Comparison of ENCODE assay signal across 18 mouse cellular contexts in genomic region chr11:29622030-29622790, GRCm38 (mm10).
DNase-seq lines count a peak whose midpoint lies in the region; ATAC-seq and TF ChIP-seq lines count a peak whose summit lies in the region.
"Had no signal": no experiment of that assay in that cellular context is flagged by ENCODE, and none has a peak within 500 bp of the region (broad histone marks: within the 10 kb centered on the region; RNA-seq: fewer than 3 reads in every experiment).

No protein-coding gene starts in this region.

- H3K27me3 ChIP-seq in hindbrain, postnatal 0 days (ENCODE audit: insufficient read depth, low read length) = no peaks in the 10 kb centered on the region
- H3K27me3 ChIP-seq in hindbrain, embryonic 12.5 days = no peaks in the 10 kb centered on the region
- no peaks in the 10 kb centered on the region for H3K27me3 ChIP-seq in thymus, adult 2 months (ENCODE audit: control insufficient read depth, insufficient read depth, low read length)
- H3K27me3 ChIP-seq: CH12.LX; embryonic facial prominence, embryonic 15.5 days; liver, embryonic 12.5 days had no signal

- no peak overlapping the region for H3K9ac ChIP-seq in hindbrain, postnatal 0 days (replicated peaks; ENCODE audit: low read length)
- no peak overlapping the region for H3K9ac ChIP-seq in hindbrain, embryonic 12.5 days
- H3K9ac ChIP-seq: embryonic facial prominence, embryonic 15.5 days; liver, embryonic 12.5 days had no signal

- H3K9me3 ChIP-seq in hindbrain, postnatal 0 days (ENCODE audit: low read length) = no peaks in the 10 kb centered on the region
- no peaks in the 10 kb centered on the region for H3K9me3 ChIP-seq in hindbrain, embryonic 12.5 days (replicated peaks)
- H3K9me3 ChIP-seq: embryonic facial prominence, embryonic 15.5 days; heart, embryonic 10.5 days; liver, embryonic 12.5 days had no signal

- no peaks in the 10 kb centered on the region for H3K4me1 ChIP-seq in hindbrain, postnatal 0 days (ENCODE audit: insufficient read depth, low read length)
- H3K4me1 ChIP-seq in hindbrain, embryonic 12.5 days = no peaks in the 10 kb centered on the region
- no peaks in the 10 kb centered on the region for H3K4me1 ChIP-seq in thymus, adult 2 months (replicated peaks; ENCODE audit: control insufficient read depth, insufficient read depth, low read length)
- H3K4me1 ChIP-seq: embryonic facial prominence, embryonic 15.5 days; heart, embryonic 10.5 days; liver, embryonic 12.5 days had no signal

- TF ChIP-seq POLR2A in brain, embryonic 14.5 days (IDR thresholded peaks at IDR 0.05; ENCODE audit: borderline replicate concordance, extremely low read depth, insufficient read depth, insufficient read length, poor library complexity, severe bottlenecking) = no peak
- no peak for TF ChIP-seq POLR2A in thymus, adult 2 months (IDR thresholded peaks at IDR 0.05; ENCODE audit: control insufficient read depth, extremely low read depth, insufficient read depth, low read length, poor library complexity)

- H3K4me3 ChIP-seq in hindbrain, postnatal 0 days (ENCODE audit: low read length) = no peak overlapping the region
- H3K4me3 ChIP-seq in hindbrain, embryonic 12.5 days = no peak overlapping the region
- no peak overlapping the region for H3K4me3 ChIP-seq in thymus, adult 2 months (ENCODE audit: control insufficient read depth, insufficient read depth, low read length)
- H3K4me3 ChIP-seq: embryonic facial prominence, embryonic 15.5 days; gastrocnemius, adult 2 months; heart, embryonic 10.5 days; liver, embryonic 12.5 days; myocyte had no signal

- H3K27ac ChIP-seq in hindbrain, postnatal 0 days = no peak overlapping the region
- no peak overlapping the region for H3K27ac ChIP-seq in hindbrain, embryonic 12.5 days
- H3K27ac ChIP-seq in thymus, adult 2 months (ENCODE audit: control insufficient read depth, insufficient read depth, low read length) = no peak overlapping the region
- H3K27ac ChIP-seq: embryonic facial prominence, embryonic 15.5 days; gastrocnemius, adult 2 months; heart, embryonic 10.5 days; kidney, postnatal 0 days; liver, embryonic 12.5 days had no signal

- DNase-seq in cerebellum, adult 11 months = peak; percentile 4
- DNase-seq in cerebellum, postnatal 14 days = no peak
- peak; percentile 17 for DNase-seq in hindbrain, postnatal 0 days (ENCODE audit: low spot score)
- DNase-seq in brain, embryonic 14.5 days (ENCODE audit: low read depth) = peak; percentile 65
- DNase-seq in layer of hippocampus, adult 9-10 months (ENCODE audit: low spot score) = peak; percentile 17
- no peak for DNase-seq in thymus, adult 2 months
- no peak for DNase-seq in lung, postnatal 25 days (ENCODE audit: low spot score)
- DNase-seq: gastrocnemius, adult 2 months; heart, postnatal 36 days; spleen, adult 18-20 months; thymus, postnatal 36 days had no signal

- H3K4me2 ChIP-seq in hindbrain, postnatal 0 days (ENCODE audit: low read depth, low read length) = no peak overlapping the region
- H3K4me2 ChIP-seq in hindbrain, embryonic 12.5 days (replicated peaks) = no peak overlapping the region
- H3K4me2 ChIP-seq: embryonic facial prominence, embryonic 15.5 days; liver, embryonic 12.5 days had no signal

- 62% methylated on average over 5 of the region's 5 CpGs for WGBS in hindbrain, postnatal 0 days
- 71% methylated on average over 5 of the region's 5 CpGs for WGBS in hindbrain, embryonic 12.5 days
- 95% methylated on average over 5 of the region's 5 CpGs for WGBS in thymus, adult 2 months

- H3K36me3 ChIP-seq in hindbrain, postnatal 0 days (ENCODE audit: insufficient read depth, low read length) = no peaks in the 10 kb centered on the region
- no peaks in the 10 kb centered on the region for H3K36me3 ChIP-seq in hindbrain, embryonic 12.5 days
- no peaks in the 10 kb centered on the region for H3K36me3 ChIP-seq in thymus, adult 2 months (ENCODE audit: control insufficient read depth, insufficient read depth, low read length)
- H3K36me3 ChIP-seq: embryonic facial prominence, embryonic 15.5 days; heart, embryonic 10.5 days; liver, embryonic 12.5 days had no signal

- TF ChIP-seq CTCF in hindbrain, postnatal 0 days (IDR thresholded peaks at IDR 0.05; ENCODE audit: low read depth) = no peak
- TF ChIP-seq CTCF in brain, embryonic 14.5 days (IDR thresholded peaks at IDR 0.05; ENCODE audit: borderline replicate concordance, extremely low read depth, insufficient read depth, insufficient read length) = no peak
- TF ChIP-seq CTCF in thymus, adult 2 months (IDR thresholded peaks at IDR 0.05; ENCODE audit: borderline replicate concordance, control insufficient read depth, extremely low read depth, insufficient read depth, low read length, poor library complexity) = no peak

- ATAC-seq in hindbrain, postnatal 0 days = no peak
- no peak for ATAC-seq in hindbrain, embryonic 12.5 days (ENCODE audit: low FRiP score)
- ATAC-seq: liver, embryonic 12.5 days had no signal

Comparison
In these comparisons a context has a peak if more than half of its experiments do, and no peak if none do; other contexts are left out.
1. DNase-seq: peak in cerebellum, adult 11 months (single experiment), hindbrain, postnatal 0 days (single experiment), brain, embryonic 14.5 days (single experiment) and layer of hippocampus, adult 9-10 months (single experiment); none in cerebellum, postnatal 14 days (0 of 2), thymus, adult 2 months (single experiment) and lung, postnatal 25 days (single experiment).